Mouse (Mus musculus): Measurements from ENCODE around the gene Col1a1. TPM values are rescaled to one million over a fixed set of nuclear protein-coding genes. Genes with fewer than 3 reads are reported as not detected.

The Col1a1 gene
- polyA plus RNA-seq, 1 experiment from 2014 or later = 317 TPM

GRCm38 (mm10) chr11:94938296-94938695 is 2.3 kb downstream of the Col1a1 start:
- Histone ChIP-seq H3K4me3 (replicated peaks) (peak overlapping the region; percentile 34; the same call in 1 of the 2 replicates), H3K4me2 (peak overlapping the region; percentile 59)
- 22% methylated on average over 9 of the region's 9 CpGs for WGBS

GRCm38 (mm10) chr11:94939280-94939679 is 3.3 kb downstream of the Col1a1 start:
- Histone ChIP-seq H3K4me1 (peaks cover 23% of the 10 kb centered on the region), H3K27ac (replicated peaks) (no peak overlapping the region), H3K9ac (replicated peaks) (no peak overlapping the region), H3K4me2 (peak overlapping the region; percentile 17; the same call in 1 of the 2 replicates), H3K36me3 (no peaks in the 10 kb centered on the region), H3K9me3 (replicated peaks) (no peaks in the 10 kb centered on the region), H3K27me3 (replicated peaks) (peaks cover 63% of the 10 kb centered on the region), H3K4me3 (replicated peaks) (no peak overlapping the region)
- no peak for ATAC-seq (ENCODE audit: low FRiP score)
- 19% methylated on average over 4 of the region's 4 CpGs for WGBS

More at GRCm38 (mm10) chr11:94938296-94938695, 2.3 kb downstream of the Col1a1 start:
- H3K27ac ChIP-seq (replicated peaks) = no peak overlapping the region
- peaks cover 71% of the 10 kb centered on the region for H3K27me3 ChIP-seq (replicated peaks)
- H3K9ac ChIP-seq (replicated peaks) = no peak overlapping the region
- peaks cover 23% of the 10 kb centered on the region for H3K4me1 ChIP-seq
- no peaks in the 10 kb centered on the region for H3K9me3 ChIP-seq (replicated peaks)
- no peaks in the 10 kb centered on the region for H3K36me3 ChIP-seq
- ATAC-seq (ENCODE audit: low FRiP score) = no peak

GRCm38 (mm10) chr11:94941121-94941520 is 5.1 kb downstream of the Col1a1 start:
- Histone ChIP-seq H3K4me3 (replicated peaks) (no peak overlapping the region), H3K27me3 (replicated peaks) (peaks cover 45% of the 10 kb centered on the region), H3K36me3 (no peaks in the 10 kb centered on the region), H3K4me2 (no peak overlapping the region), H3K9me3 (replicated peaks) (no peaks in the 10 kb centered on the region), H3K27ac (replicated peaks) (no peak overlapping the region), H3K4me1 (peaks cover 20% of the 10 kb centered on the region), H3K9ac (replicated peaks) (no peak overlapping the region)
- 46% methylated on average over 9 of the region's 9 CpGs for WGBS
- no peak for ATAC-seq (ENCODE audit: low FRiP score)

GRCm38 (mm10) chr11:94941776-94942175 is 5.8 kb downstream of the Col1a1 start:
- no peaks in the 10 kb centered on the region for H3K36me3 ChIP-seq
- no peak overlapping the region for H3K4me3 ChIP-seq (replicated peaks)
- H3K9me3 ChIP-seq (replicated peaks) = no peaks in the 10 kb centered on the region
- peaks cover 14% of the 10 kb centered on the region for H3K4me1 ChIP-seq
- H3K4me2 ChIP-seq = no peak overlapping the region
- H3K27ac ChIP-seq (replicated peaks) = no peak overlapping the region
- peaks cover 38% of the 10 kb centered on the region for H3K27me3 ChIP-seq (replicated peaks)
- 80% methylated on average over 8 of the region's 8 CpGs for WGBS
- no peak overlapping the region for H3K9ac ChIP-seq (replicated peaks)
- ATAC-seq (ENCODE audit: low FRiP score) = no peak

- no peak for ATAC-seq (ENCODE audit: low FRiP score)
- H3K27ac ChIP-seq (replicated peaks) = no peak overlapping the region
- no peak overlapping the region for H3K4me3 ChIP-seq (replicated peaks)
- no peaks in the 10 kb centered on the region for H3K9me3 ChIP-seq (replicated peaks)
- H3K4me1 ChIP-seq = peaks cover 9% of the 10 kb centered on the region
- no peaks in the 10 kb centered on the region for H3K36me3 ChIP-seq
- H3K9ac ChIP-seq (replicated peaks) = no peak overlapping the region
- WGBS = 55% methylated on average over 13 of the region's 13 CpGs
- no peak overlapping the region for H3K4me2 ChIP-seq
- peaks cover 34% of the 10 kb centered on the region for H3K27me3 ChIP-seq (replicated peaks)
Measured at GRCm38 (mm10) chr11:94942282-94943023, 6.4 kb downstream of the Col1a1 start.

GRCm38 (mm10) chr11:94943054-94943453 is 7.0 kb downstream of the Col1a1 start:
- no peak overlapping the region for H3K27ac ChIP-seq (replicated peaks)
- peaks cover 28% of the 10 kb centered on the region for H3K27me3 ChIP-seq (replicated peaks)
- H3K4me2 ChIP-seq = no peak overlapping the region
- ATAC-seq (ENCODE audit: low FRiP score) = no peak
- H3K36me3 ChIP-seq = no peaks in the 10 kb centered on the region
- H3K9ac ChIP-seq (replicated peaks) = no peak overlapping the region
- peaks cover 3% of the 10 kb centered on the region; the same call in 1 of the 2 replicates for H3K4me1 ChIP-seq
- H3K9me3 ChIP-seq (replicated peaks) = no peaks in the 10 kb centered on the region
- WGBS = 84% methylated on average over 15 of the region's 15 CpGs
- H3K4me3 ChIP-seq (replicated peaks) = no peak overlapping the region

- H3K4me2 ChIP-seq = no peak overlapping the region
- WGBS = 22% methylated on average over 8 of the region's 8 CpGs
- H3K4me1 ChIP-seq = no peaks in the 10 kb centered on the region
- H3K4me3 ChIP-seq (replicated peaks) = no peak overlapping the region
- H3K9ac ChIP-seq (replicated peaks) = no peak overlapping the region
- H3K27ac ChIP-seq (replicated peaks) = no peak overlapping the region
- H3K36me3 ChIP-seq = no peaks in the 10 kb centered on the region
- H3K9me3 ChIP-seq (replicated peaks) = no peaks in the 10 kb centered on the region
- peaks cover 16% of the 10 kb centered on the region for H3K27me3 ChIP-seq (replicated peaks)
- ATAC-seq (ENCODE audit: low FRiP score) = no peak
Measured at GRCm38 (mm10) chr11:94944295-94944694, 8.3 kb downstream of the Col1a1 start.

GRCm38 (mm10) chr11:94945236-94945635 is 9.2 kb downstream of the Col1a1 start:
- 87% methylated on average over 12 of the region's 12 CpGs for WGBS
- H3K9me3 ChIP-seq (replicated peaks) = no peaks in the 10 kb centered on the region
- no peak for ATAC-seq (ENCODE audit: low FRiP score)

GRCm38 (mm10) chr11:94952169-94952568 is 16.1 kb downstream of the Col1a1 start:
- 8% methylated on average over 6 of the region's 6 CpGs for WGBS
- ATAC-seq (ENCODE audit: low FRiP score) = no peak
- Histone ChIP-seq H3K4me2 (no peak overlapping the region), H3K4me3 (replicated peaks) (no peak overlapping the region), H3K36me3 (no peaks in the 10 kb centered on the region), H3K9me3 (replicated peaks) (no peaks in the 10 kb centered on the region), H3K27me3 (replicated peaks) (no peaks in the 10 kb centered on the region), H3K4me1 (0 out of 2 replicates have a peak, but pooled peaks cover 3% of the 10 kb centered on the region), H3K9ac (replicated peaks) (no peak overlapping the region), H3K27ac (replicated peaks) (no peak overlapping the region)

More at GRCm38 (mm10) chr11:94945236-94945635, 9.2 kb downstream of the Col1a1 start:
- 0 out of 2 replicates have a peak, but pooled peaks cover 10% of the 10 kb centered on the region for H3K27me3 ChIP-seq (replicated peaks)
- H3K9ac ChIP-seq (replicated peaks) = no peak overlapping the region
- no peak overlapping the region for H3K4me2 ChIP-seq
- H3K4me1 ChIP-seq = no peaks in the 10 kb centered on the region
- H3K4me3 ChIP-seq (replicated peaks) = no peak overlapping the region
- no peaks in the 10 kb centered on the region for H3K36me3 ChIP-seq
- H3K27ac ChIP-seq (replicated peaks) = no peak overlapping the region

- Histone ChIP-seq H3K9ac (replicated peaks) (no peak overlapping the region), H3K9me3 (replicated peaks) (no peaks in the 10 kb centered on the region), H3K36me3 (no peaks in the 10 kb centered on the region), H3K27ac (replicated peaks) (no peak overlapping the region), H3K4me3 (replicated peaks) (no peak overlapping the region), H3K27me3 (replicated peaks) (no peaks in the 10 kb centered on the region), H3K4me1 (peaks cover 15% of the 10 kb centered on the region), H3K4me2 (no peak overlapping the region)
- no peak for ATAC-seq (ENCODE audit: low FRiP score)
- WGBS = 63% methylated on average over 9 of the region's 9 CpGs
Measured at GRCm38 (mm10) chr11:94955103-94955502, 19.1 kb downstream of the Col1a1 start.

- 87% methylated on average over 9 of the region's 9 CpGs for WGBS
- Histone ChIP-seq H3K27ac (replicated peaks) (peak overlapping the region; percentile 72), H3K4me2 (no peak overlapping the region), H3K27me3 (replicated peaks) (no peaks in the 10 kb centered on the region), H3K36me3 (no peaks in the 10 kb centered on the region), H3K9ac (replicated peaks) (no peak overlapping the region), H3K4me1 (peaks cover 12% of the 10 kb centered on the region), H3K4me3 (replicated peaks) (no peak overlapping the region), H3K9me3 (replicated peaks) (no peaks in the 10 kb centered on the region)
- no peak for ATAC-seq (ENCODE audit: low FRiP score)
Measured at GRCm38 (mm10) chr11:94957693-94958064, 21.7 kb downstream of the Col1a1 start.

GRCm38 (mm10) chr11:94958065-94958858 is 22.2 kb downstream of the Col1a1 start:
- ATAC-seq (ENCODE audit: low FRiP score) = peak; percentile 31
- Histone ChIP-seq H3K27me3 (replicated peaks) (no peaks in the 10 kb centered on the region), H3K27ac (replicated peaks) (peak overlapping the region; percentile 72), H3K9me3 (replicated peaks) (no peaks in the 10 kb centered on the region), H3K4me2 (peak overlapping the region; percentile 22), H3K4me1 (peaks cover 12% of the 10 kb centered on the region), H3K36me3 (no peaks in the 10 kb centered on the region), H3K4me3 (replicated peaks) (no peak overlapping the region), H3K9ac (replicated peaks) (no peak overlapping the region)
- WGBS = 25% methylated on average over 8 of the region's 8 CpGs
